Mouse (Mus musculus): ENCODE measurements around the gene Odf3l1. TPM values are rescaled to one million over a fixed set of nuclear protein-coding genes. Genes with fewer than 3 reads are reported as not detected.

Gene Odf3l1
- polyA plus RNA-seq, 1 experiment from 2014 or later: not detected

- ATAC-seq (peak; percentile 66), DNase-seq (peak; percentile 66)
- Histone ChIP-seq H3K4me1 (ENCODE audit: insufficient read depth) (peaks cover 4% of the 10 kb centered on the region; the same call in 1 of the 2 replicates), H3K36me3 (replicated peaks; ENCODE audit: insufficient read depth, low read length) (no peaks in the 10 kb centered on the region), H3K27ac (ENCODE audit: low read depth) (no peak overlapping the region), H3K9me3 (ENCODE audit: low read length) (no peaks in the 10 kb centered on the region), H3K4me2 (ENCODE audit: low read depth, low read length) (peak overlapping the region; percentile 42), H3K4me3 (ENCODE audit: low read depth, low read length) (no peak overlapping the region), H3K27me3 (ENCODE audit: insufficient read depth, low read length) (no peaks in the 10 kb centered on the region), H3K9ac (replicated peaks) (no peak overlapping the region)
- TF ChIP-seq CTCF (IDR thresholded peaks at IDR 0.05; ENCODE audit: low read depth) (peak; percentile 89), EP300 (IDR thresholded peaks at IDR 0.05; ENCODE audit: low read depth) (no peak)
- 33% methylated on average over 12 of the region's 12 CpGs for WGBS (ENCODE audit: insufficient replicate concordance)
Measured at GRCm38 (mm10) chr9:56891517-56892011, 27.1 kb upstream of the Odf3l1 start.

GRCm38 (mm10) chr9:56890522-56891250 is 26.2 kb upstream of the Odf3l1 start:
- Histone ChIP-seq H3K9me3 (ENCODE audit: low read length) (no peaks in the 10 kb centered on the region), H3K4me3 (ENCODE audit: low read depth, low read length) (no peak overlapping the region), H3K4me1 (ENCODE audit: insufficient read depth) (peaks cover 4% of the 10 kb centered on the region; the same call in 1 of the 2 replicates), H3K9ac (replicated peaks) (no peak overlapping the region), H3K4me2 (ENCODE audit: low read depth, low read length) (no peak overlapping the region), H3K27ac (ENCODE audit: low read depth) (no peak overlapping the region), H3K36me3 (replicated peaks; ENCODE audit: insufficient read depth, low read length) (no peaks in the 10 kb centered on the region), H3K27me3 (ENCODE audit: insufficient read depth, low read length) (no peaks in the 10 kb centered on the region)
- DNase-seq (no peak), ATAC-seq (no peak)
- TF ChIP-seq EP300 (IDR thresholded peaks at IDR 0.05; ENCODE audit: low read depth) (no peak), CTCF (IDR thresholded peaks at IDR 0.05; ENCODE audit: low read depth) (no peak)
- 58% methylated on average over 11 of the region's 11 CpGs for WGBS (ENCODE audit: insufficient replicate concordance)

DNA sequence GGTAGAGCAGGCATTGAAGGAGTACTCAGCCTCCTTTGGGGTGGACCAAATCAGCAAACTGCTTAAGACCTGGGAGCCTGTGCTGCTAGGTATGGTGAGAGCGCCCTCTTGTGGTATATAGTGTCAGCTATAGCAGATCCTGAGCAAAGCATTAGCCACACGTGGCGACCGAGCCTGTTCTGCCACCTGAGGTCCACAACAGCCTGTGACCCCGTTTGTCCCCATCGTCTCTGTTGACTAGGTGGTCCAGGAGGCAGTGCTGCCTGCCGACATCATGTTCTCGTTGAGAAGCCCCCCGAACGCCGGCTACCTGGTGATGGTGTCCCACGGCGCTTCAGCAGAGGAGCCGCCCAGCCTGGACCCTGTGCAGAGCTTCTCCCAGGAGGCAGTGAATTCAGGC is 25.3 kb upstream of the Odf3l1 start:
- Histone ChIP-seq H3K4me3 (ENCODE audit: low read depth, low read length) (no peak overlapping the region), H3K36me3 (replicated peaks; ENCODE audit: insufficient read depth, low read length) (no peaks in the 10 kb centered on the region), H3K4me2 (ENCODE audit: low read depth, low read length) (no peak overlapping the region; the same call in 1 of the 2 replicates), H3K4me1 (ENCODE audit: insufficient read depth) (peaks cover 4% of the 10 kb centered on the region; the same call in 1 of the 2 replicates), H3K27me3 (ENCODE audit: insufficient read depth, low read length) (no peaks in the 10 kb centered on the region), H3K9ac (replicated peaks) (no peak overlapping the region), H3K9me3 (ENCODE audit: low read length) (no peaks in the 10 kb centered on the region), H3K27ac (ENCODE audit: low read depth) (no peak overlapping the region)
- WGBS (ENCODE audit: insufficient replicate concordance): 11% methylated on average over 14 of the region's 14 CpGs
- peak; percentile 91 for TF ChIP-seq CTCF (IDR thresholded peaks at IDR 0.05; ENCODE audit: low read depth)
- TF ChIP-seq EP300 (IDR thresholded peaks at IDR 0.05; ENCODE audit: low read depth): no peak
- ATAC-seq (peak; percentile 59), DNase-seq (peak; percentile 66)

DNA sequence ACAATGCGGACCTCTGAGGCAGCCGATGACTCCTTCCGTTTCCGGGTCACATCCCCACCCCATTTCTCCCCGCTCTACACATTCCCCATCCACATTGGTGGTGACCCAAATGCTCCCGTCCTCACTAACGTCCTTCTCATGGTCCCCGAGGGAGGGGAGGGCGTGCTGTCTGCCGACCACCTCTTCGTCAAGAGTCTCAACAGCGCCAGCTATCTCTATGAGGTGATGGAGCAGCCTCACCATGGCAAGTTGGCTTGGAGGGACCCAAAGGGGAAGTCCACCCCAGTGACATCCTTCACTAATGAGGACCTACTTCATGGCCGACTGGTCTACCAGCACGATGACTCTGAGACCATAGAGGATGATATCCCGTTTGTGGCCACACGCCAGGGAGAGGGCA is 23.1 kb upstream of the Odf3l1 start:
- Histone ChIP-seq H3K4me2 (ENCODE audit: low read depth, low read length) (no peak overlapping the region), H3K4me1 (ENCODE audit: insufficient read depth) (peaks cover 4% of the 10 kb centered on the region; the same call in 1 of the 2 replicates), H3K27ac (ENCODE audit: low read depth) (no peak overlapping the region), H3K9ac (replicated peaks) (no peak overlapping the region), H3K9me3 (ENCODE audit: low read length) (no peaks in the 10 kb centered on the region), H3K27me3 (ENCODE audit: insufficient read depth, low read length) (no peaks in the 10 kb centered on the region), H3K4me3 (ENCODE audit: low read depth, low read length) (no peak overlapping the region), H3K36me3 (replicated peaks; ENCODE audit: insufficient read depth, low read length) (no peaks in the 10 kb centered on the region)
- DNase-seq (no peak), ATAC-seq (no peak)
- no peak for TF ChIP-seq EP300 (IDR thresholded peaks at IDR 0.05; ENCODE audit: low read depth)
- TF ChIP-seq CTCF (IDR thresholded peaks at IDR 0.05; ENCODE audit: low read depth): no peak
- 81% methylated on average over 16 of the region's 16 CpGs for WGBS (ENCODE audit: insufficient replicate concordance)

DNA sequence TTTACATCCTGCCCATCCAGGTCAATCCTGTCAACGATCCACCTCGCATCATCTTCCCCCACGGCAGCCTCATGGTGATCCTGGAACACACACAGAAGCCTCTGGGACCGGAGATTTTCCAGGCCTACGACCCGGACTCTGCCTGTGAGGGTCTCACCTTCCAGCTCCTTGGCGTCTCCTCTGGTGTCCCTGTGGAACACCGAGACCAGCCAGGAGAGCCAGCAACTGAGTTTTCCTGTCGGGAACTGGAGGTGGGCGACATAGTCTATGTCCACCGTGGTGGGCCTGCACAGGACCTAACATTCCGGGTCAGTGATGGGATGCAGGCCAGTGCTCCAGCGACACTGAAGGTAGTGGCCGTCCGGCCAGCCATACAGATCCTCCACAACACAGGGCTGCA is 22.1 kb upstream of the Odf3l1 start:
- Histone ChIP-seq H3K4me2 (ENCODE audit: low read depth, low read length) (no peak overlapping the region), H3K27me3 (ENCODE audit: insufficient read depth, low read length) (no peaks in the 10 kb centered on the region), H3K27ac (ENCODE audit: low read depth) (no peak overlapping the region), H3K4me1 (ENCODE audit: insufficient read depth) (peaks cover under 1% of the 10 kb centered on the region; the same call in 1 of the 2 replicates), H3K9ac (replicated peaks) (no peak overlapping the region), H3K36me3 (replicated peaks; ENCODE audit: insufficient read depth, low read length) (no peaks in the 10 kb centered on the region), H3K4me3 (ENCODE audit: low read depth, low read length) (no peak overlapping the region), H3K9me3 (ENCODE audit: low read length) (no peaks in the 10 kb centered on the region)
- WGBS (ENCODE audit: insufficient replicate concordance): 86% methylated on average over 15 of the region's 15 CpGs
- DNase-seq (no peak), ATAC-seq (no peak)
- TF ChIP-seq CTCF (IDR thresholded peaks at IDR 0.05; ENCODE audit: low read depth): no peak
- no peak for TF ChIP-seq EP300 (IDR thresholded peaks at IDR 0.05; ENCODE audit: low read depth)

DNA sequence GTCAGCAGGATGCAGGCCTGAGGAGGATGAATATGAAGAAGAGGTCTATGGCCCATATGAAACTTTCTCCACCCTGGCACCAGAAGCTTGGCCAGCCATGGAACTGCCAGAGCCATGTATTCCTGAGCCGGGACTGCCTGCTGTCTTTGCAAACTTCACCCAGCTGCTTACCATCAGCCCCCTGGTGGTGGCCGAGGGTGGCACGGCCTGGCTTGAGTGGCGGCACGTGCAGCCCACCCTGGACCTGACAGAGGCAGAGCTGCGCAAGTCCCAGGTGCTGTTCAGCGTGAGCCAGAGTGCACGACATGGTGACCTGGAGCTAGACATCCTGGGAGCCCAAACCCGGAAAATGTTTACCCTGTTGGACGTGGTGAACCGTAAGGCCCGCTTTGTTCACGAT is 21.6 kb upstream of the Odf3l1 start:
- Histone ChIP-seq H3K27me3 (ENCODE audit: insufficient read depth, low read length) (no peaks in the 10 kb centered on the region), H3K9me3 (ENCODE audit: low read length) (no peaks in the 10 kb centered on the region), H3K4me1 (ENCODE audit: insufficient read depth) (no peaks in the 10 kb centered on the region), H3K36me3 (replicated peaks; ENCODE audit: insufficient read depth, low read length) (no peaks in the 10 kb centered on the region), H3K9ac (replicated peaks) (no peak overlapping the region), H3K4me3 (ENCODE audit: low read depth, low read length) (no peak overlapping the region), H3K27ac (ENCODE audit: low read depth) (no peak overlapping the region), H3K4me2 (ENCODE audit: low read depth, low read length) (no peak overlapping the region)
- ATAC-seq (no peak), DNase-seq (no peak)
- peak; percentile 53 for TF ChIP-seq CTCF (IDR thresholded peaks at IDR 0.05; ENCODE audit: low read depth)
- TF ChIP-seq EP300 (IDR thresholded peaks at IDR 0.05; ENCODE audit: low read depth): no peak
- 53% methylated on average over 13 of the region's 13 CpGs for WGBS (ENCODE audit: insufficient replicate concordance)
